Comparison of ENCODE assay signal across 17 mouse cellular contexts in genomic region chr16:85155836-85156235, GRCm38 (mm10). TPM values are rescaled to one million over a fixed set of nuclear protein-coding genes. Genes with fewer than 3 reads are reported as not detected.
A peak's percentile ranks its signal among the peaks of the same experiment; 100 is the strongest.
DNase-seq lines count a peak whose midpoint lies in the region; ATAC-seq lines count a peak whose summit lies in the region.
"Had no signal": no experiment of that assay in that cellular context is flagged by ENCODE, and none has a peak within 500 bp of the region (broad histone marks: within the 10 kb centered on the region; RNA-seq: fewer than 3 reads in every experiment).

No protein-coding gene starts in this region.

- WGBS in heart, embryonic 13.5 days, result 52% methylated on average over 10 of the region's 10 CpGs
- 36% methylated on average over 10 of the region's 10 CpGs for WGBS in lung, embryonic 16.5 days
- WGBS in embryonic facial prominence, embryonic 15.5 days, result 47% methylated on average over 10 of the region's 10 CpGs
- whole genome bisulfite sequencing in midbrain, embryonic 11.5 days, result 72% methylated on average over 10 of the region's 10 CpGs
- 79% methylated on average over 10 of the region's 10 CpGs for WGBS in midbrain, embryonic 14.5 days

- no peaks in the 10 kb centered on the region; the same call in 1 of the 2 replicates for H3K36me3 ChIP-seq in heart, embryonic 13.5 days
- no peaks in the 10 kb centered on the region for H3K36me3 ChIP-seq in lung, embryonic 16.5 days (ENCODE audit: control insufficient read depth, insufficient read depth, low read length)
- no peaks in the 10 kb centered on the region for H3K36me3 ChIP-seq in embryonic facial prominence, embryonic 15.5 days
- H3K36me3 ChIP-seq in midbrain, embryonic 11.5 days (ENCODE audit: control insufficient read depth, insufficient read depth, low read length), result no peaks in the 10 kb centered on the region
- 0 out of 2 replicates have a peak, but pooled peaks cover 2% of the 10 kb centered on the region for H3K36me3 ChIP-seq in midbrain, embryonic 14.5 days (ENCODE audit: control insufficient read depth, insufficient read depth, low read length)
- H3K36me3 ChIP-seq: limb, embryonic 12.5 days; neural tube, embryonic 13.5 days had no signal

- no peaks in the 10 kb centered on the region for H3K9me3 ChIP-seq in heart, embryonic 13.5 days
- H3K9me3 ChIP-seq in lung, embryonic 16.5 days (ENCODE audit: control insufficient read depth, low read length), result no peaks in the 10 kb centered on the region
- no peaks in the 10 kb centered on the region for H3K9me3 ChIP-seq in embryonic facial prominence, embryonic 15.5 days (replicated peaks)
- H3K9me3 ChIP-seq in midbrain, embryonic 11.5 days (ENCODE audit: control insufficient read depth, low read length), result no peaks in the 10 kb centered on the region
- H3K9me3 ChIP-seq in midbrain, embryonic 14.5 days (ENCODE audit: control insufficient read depth, low read length), result no peaks in the 10 kb centered on the region
- H3K9me3 ChIP-seq: neural tube, embryonic 13.5 days had no signal

- peak overlapping the region; percentile 40 for H3K4me2 ChIP-seq in heart, embryonic 13.5 days
- no peak overlapping the region for H3K4me2 ChIP-seq in lung, embryonic 16.5 days (ENCODE audit: low read depth, low read length)
- no peak overlapping the region for H3K4me2 ChIP-seq in embryonic facial prominence, embryonic 15.5 days (replicated peaks)
- no peak overlapping the region for H3K4me2 ChIP-seq in midbrain, embryonic 11.5 days
- no peak overlapping the region for H3K4me2 ChIP-seq in midbrain, embryonic 14.5 days (ENCODE audit: low read length)
- H3K4me2 ChIP-seq: limb, embryonic 12.5 days; neural tube, embryonic 13.5 days had no signal

- no peak for DNase-seq in heart, postnatal 25 days (ENCODE audit: low spot score)
- DNase-seq in lung, postnatal 10 days, result no peak
- DNase-seq in midbrain, embryonic 11.5 days (ENCODE audit: low spot score, missing footprints), result no peak
- DNase-seq in midbrain, embryonic 14.5 days, result no peak
- DNase-seq: adrenal gland, postnatal 14 days; cerebellum, adult 9-10 months; kidney, adult 9 months; thymus, adult 2 months had no signal

- peak overlapping the region; percentile 40; the same call in 1 of the 2 replicates for H3K9ac ChIP-seq in heart, embryonic 13.5 days
- no peak overlapping the region for H3K9ac ChIP-seq in lung, embryonic 16.5 days (ENCODE audit: low read length)
- no peak overlapping the region for H3K9ac ChIP-seq in embryonic facial prominence, embryonic 15.5 days
- H3K9ac ChIP-seq in midbrain, embryonic 11.5 days (ENCODE audit: low read length), result no peak overlapping the region
- H3K9ac ChIP-seq in midbrain, embryonic 14.5 days (replicated peaks; ENCODE audit: low read length), result no peak overlapping the region
- H3K9ac ChIP-seq: limb, embryonic 12.5 days; neural tube, embryonic 13.5 days had no signal

- no peak overlapping the region for H3K4me3 ChIP-seq in heart, embryonic 13.5 days
- H3K4me3 ChIP-seq in lung, embryonic 16.5 days (ENCODE audit: low read length), result no peak overlapping the region
- H3K4me3 ChIP-seq in embryonic facial prominence, embryonic 15.5 days (replicated peaks), result no peak overlapping the region
- H3K4me3 ChIP-seq in midbrain, embryonic 11.5 days (ENCODE audit: low read depth, low read length), result no peak overlapping the region
- H3K4me3 ChIP-seq in midbrain, embryonic 14.5 days (replicated peaks; ENCODE audit: low read depth, low read length), result no peak overlapping the region
- H3K4me3 ChIP-seq: erythroblast, embryonic 14.5 days; limb, embryonic 12.5 days; megakaryocyte, embryonic 14.5 days; neural tube, embryonic 13.5 days had no signal

- H3K27me3 ChIP-seq in heart, embryonic 13.5 days (replicated peaks), result no peaks in the 10 kb centered on the region
- no peaks in the 10 kb centered on the region for H3K27me3 ChIP-seq in lung, embryonic 16.5 days (ENCODE audit: control insufficient read depth, insufficient read depth, low read depth, low read length)
- no peaks in the 10 kb centered on the region for H3K27me3 ChIP-seq in embryonic facial prominence, embryonic 15.5 days
- H3K27me3 ChIP-seq in midbrain, embryonic 11.5 days (ENCODE audit: control insufficient read depth, insufficient read depth, low read length), result no peaks in the 10 kb centered on the region
- no peaks in the 10 kb centered on the region for H3K27me3 ChIP-seq in midbrain, embryonic 14.5 days (ENCODE audit: control insufficient read depth, insufficient read depth, low read length)
- H3K27me3 ChIP-seq: limb, embryonic 12.5 days; megakaryocyte, embryonic 14.5 days; neural tube, embryonic 13.5 days had no signal

- H3K27ac ChIP-seq in heart, embryonic 13.5 days (replicated peaks), result peak overlapping the region; percentile 54
- peak overlapping the region; percentile 17; the same call in 1 of the 2 replicates for H3K27ac ChIP-seq in lung, embryonic 16.5 days (ENCODE audit: low read length)
- 0 out of 2 replicates have a peak overlapping the region, but pooled peaks have one; percentile 3 for H3K27ac ChIP-seq in embryonic facial prominence, embryonic 15.5 days (replicated peaks)
- no peak overlapping the region for H3K27ac ChIP-seq in midbrain, embryonic 11.5 days (ENCODE audit: low read depth, low read length)
- no peak overlapping the region for H3K27ac ChIP-seq in midbrain, embryonic 14.5 days (replicated peaks; ENCODE audit: low read depth, low read length)
- H3K27ac ChIP-seq: hindbrain, postnatal 0 days; limb, embryonic 12.5 days; neural tube, embryonic 13.5 days had no signal

- H3K4me1 ChIP-seq in heart, embryonic 13.5 days, result peaks cover 77% of the 10 kb centered on the region
- H3K4me1 ChIP-seq in lung, embryonic 16.5 days (replicated peaks; ENCODE audit: control insufficient read depth, insufficient read depth, low read length), result peaks cover 33% of the 10 kb centered on the region
- H3K4me1 ChIP-seq in embryonic facial prominence, embryonic 15.5 days, result peaks cover 40% of the 10 kb centered on the region
- H3K4me1 ChIP-seq in midbrain, embryonic 11.5 days (ENCODE audit: control insufficient read depth, insufficient read depth, low read length), result 0 out of 2 replicates have a peak, but pooled peaks cover 5% of the 10 kb centered on the region
- H3K4me1 ChIP-seq in midbrain, embryonic 14.5 days (ENCODE audit: control insufficient read depth, insufficient read depth, low read length), result peaks cover 13% of the 10 kb centered on the region; the same call in 1 of the 2 replicates
- H3K4me1 ChIP-seq: megakaryocyte, embryonic 14.5 days had no signal

- ATAC-seq in heart, embryonic 13.5 days (ENCODE audit: extremely low read depth, insufficient number of reproducible peaks, low FRiP score, low TSS enrichment), result no peak
- peak; percentile 67 for ATAC-seq in lung, embryonic 16.5 days (ENCODE audit: low read depth)
- no peak for ATAC-seq in embryonic facial prominence, embryonic 15.5 days (ENCODE audit: insufficient number of reproducible peaks, low FRiP score, low TSS enrichment, low read depth)
- no peak for ATAC-seq in midbrain, embryonic 11.5 days (ENCODE audit: low FRiP score)
- no peak for ATAC-seq in midbrain, embryonic 14.5 days (ENCODE audit: low FRiP score, low TSS enrichment)
- ATAC-seq: CD4-positive, CD25-positive, alpha-beta regulatory T cell, adult 4 months; hindbrain, postnatal 0 days had no signal

- intact Hi-C loops in heart, postnatal 25 days (cut with DNase I), result no loop called here

RNA-seq across cellular contexts. Expression of gene App, which starts 17.7 kb away (rescaled TPM):
- polyA plus RNA-seq in heart, embryonic 13.5 days (2015; fragmentation: Nextera tagmentation; extraction: Ambion mirVana), result 165 and 166 TPM in 2 replicates
- total RNA-seq in heart, postnatal 25 days (2021), result 100 to 1,000 TPM; 142 to 157 TPM
- 296 and 297 TPM in 2 replicates for polyA plus RNA-seq in lung, embryonic 16.5 days (2015; fragmentation: Nextera tagmentation; extraction: Ambion mirVana)
- polyA plus RNA-seq in embryonic facial prominence, embryonic 15.5 days (2015; fragmentation: Nextera tagmentation; extraction: Ambion mirVana), result 233 and 261 TPM in 2 replicates
- 157 and 166 TPM in 2 replicates for polyA plus RNA-seq in midbrain, embryonic 11.5 days (2014; fragmentation: Nextera tagmentation; extraction: Ambion mirVana)
- 327 and 339 TPM in 2 replicates for polyA plus RNA-seq in midbrain, embryonic 14.5 days (2014; fragmentation: Nextera tagmentation; extraction: Ambion mirVana)

Comparison
In these comparisons a context has a peak if more than half of its experiments do, and no peak if none do; other contexts are left out.
1. H3K27ac ChIP-seq: peak in heart, embryonic 13.5 days (single experiment), lung, embryonic 16.5 days (single experiment) and embryonic facial prominence, embryonic 15.5 days (single experiment); none in midbrain, embryonic 11.5 days (single experiment) and midbrain, embryonic 14.5 days (single experiment).